Mouse (Mus musculus) naive thymus-derived CD4-positive, alpha-beta T cell, adult 2 months (primary cell): ENCODE results near the gene Atp5b.
"Not testable (repeated sequence)": the region's sequence is repeated elsewhere in the genome, so short reads cannot be mapped to it uniquely, and the experiment has no call there.

Source experiments
- DNase-seq: peaks from one replicate; pipeline ENCODE4 v3.0.0-alpha.2; 2011; ENCODE audit warnings: low read depth

Atp5b gene

GRCm38 (mm10) chr10:128070432-128070831 is 12.6 kb upstream of the Atp5b start:
- not testable (repeated sequence) for DNase-seq

DNA sequence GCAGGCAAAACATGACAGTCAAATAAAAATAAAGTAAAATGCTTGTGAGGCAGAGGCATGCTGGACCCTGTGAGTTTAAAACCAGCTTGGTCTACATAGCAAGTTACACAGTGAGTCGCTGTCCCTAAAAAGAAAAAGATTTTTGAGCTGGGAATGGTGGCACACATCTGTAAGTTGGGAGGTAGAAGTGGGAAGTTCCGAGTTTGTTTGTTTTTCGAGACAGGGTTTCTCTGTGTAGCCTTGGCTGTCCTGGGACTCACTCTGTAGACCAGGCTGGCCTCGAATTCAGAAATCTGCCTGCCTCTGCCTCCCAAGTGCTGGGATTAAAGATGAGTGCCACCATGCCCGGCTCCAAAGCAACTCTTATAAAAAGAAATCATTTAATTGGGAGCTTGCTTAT is 4.8 kb upstream of the Atp5b start:
- DNase-seq = not testable (repeated sequence)

DNA sequence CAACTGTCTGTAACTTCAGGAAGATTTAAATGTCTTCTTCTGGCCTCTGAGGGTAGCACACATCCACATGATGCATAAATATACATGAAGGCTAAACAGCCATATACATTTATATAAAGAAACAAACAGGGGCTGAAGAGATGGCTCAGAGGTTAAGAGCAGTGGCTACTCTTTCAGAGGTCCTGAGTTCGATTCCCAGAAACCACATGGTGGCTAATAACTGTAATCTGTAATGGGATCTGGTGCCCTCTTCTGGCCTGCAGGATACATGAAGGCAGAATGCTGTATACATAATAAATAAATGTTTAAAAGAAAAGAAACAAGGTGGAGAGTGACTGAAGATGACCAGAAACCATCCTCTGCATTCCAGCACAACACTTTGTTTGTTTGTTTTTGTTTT is 2.6 kb upstream of the Atp5b start:
- DNase-seq = peak; percentile 53

GRCm38 (mm10) chr10:128081807-128082476 is 1.1 kb upstream of the Atp5b start:
- no peak for DNase-seq

- no peak for DNase-seq
These were observed 630 bp upstream of the Atp5b start for GRCm38 (mm10) chr10:128082477-128082808.

- peak; percentile 35 for DNase-seq
These were observed 615 bp downstream of the Atp5b start for GRCm38 (mm10) chr10:128083688-128084087.

- no peak for DNase-seq
These were observed 1.1 kb downstream of the Atp5b start for GRCm38 (mm10) chr10:128084160-128084559.

DNA sequence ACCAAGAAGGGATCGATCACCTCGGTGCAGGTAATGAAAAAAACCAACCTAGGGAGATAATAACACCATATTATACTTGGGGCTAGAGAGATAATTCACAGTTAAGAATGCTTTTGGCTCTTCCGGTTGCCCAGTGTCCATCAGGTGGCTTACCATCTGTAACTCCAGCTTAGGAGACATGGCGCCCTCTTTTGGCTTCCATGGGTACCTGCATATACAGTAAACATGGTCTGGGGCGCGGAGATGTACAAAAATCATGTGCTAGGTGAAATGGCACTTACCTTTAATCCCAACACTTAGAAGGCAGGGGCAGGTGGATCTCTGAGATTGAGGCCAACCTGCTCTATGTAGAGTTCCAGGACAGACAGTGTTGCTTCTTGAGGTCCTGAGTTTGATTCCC is 3.3 kb downstream of the Atp5b start:
- DNase-seq = peak; percentile 70

- DNase-seq = not testable (repeated sequence)
These were observed 4.1 kb downstream of the Atp5b start for GRCm38 (mm10) chr10:128087216-128087615.

- DNase-seq = no peak
These were observed 5.1 kb downstream of the Atp5b start for GRCm38 (mm10) chr10:128088181-128088580.

DNA sequence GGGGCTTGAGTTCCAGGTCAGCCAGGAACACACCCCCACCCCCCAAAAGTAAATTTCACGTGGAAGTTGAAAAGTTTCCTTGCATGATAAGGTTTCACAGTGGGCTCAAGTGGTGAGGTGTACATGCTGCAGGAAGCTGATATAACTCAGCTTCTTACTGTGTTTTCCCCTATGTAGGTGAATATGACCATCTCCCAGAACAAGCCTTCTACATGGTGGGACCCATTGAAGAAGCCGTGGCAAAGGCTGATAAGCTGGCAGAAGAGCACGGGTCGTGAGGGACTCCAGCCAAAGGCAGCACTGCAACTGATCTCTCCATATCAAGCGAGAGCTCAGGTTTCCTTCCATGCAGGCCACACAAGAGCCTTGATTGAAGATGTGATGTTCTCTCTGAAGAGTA is 6.8 kb downstream of the Atp5b start:
- DNase-seq = no peak

GRCm38 (mm10) chr10:128090651-128091563 is 7.8 kb downstream of the Atp5b start:
- DNase-seq = peak; percentile 96

DNA sequence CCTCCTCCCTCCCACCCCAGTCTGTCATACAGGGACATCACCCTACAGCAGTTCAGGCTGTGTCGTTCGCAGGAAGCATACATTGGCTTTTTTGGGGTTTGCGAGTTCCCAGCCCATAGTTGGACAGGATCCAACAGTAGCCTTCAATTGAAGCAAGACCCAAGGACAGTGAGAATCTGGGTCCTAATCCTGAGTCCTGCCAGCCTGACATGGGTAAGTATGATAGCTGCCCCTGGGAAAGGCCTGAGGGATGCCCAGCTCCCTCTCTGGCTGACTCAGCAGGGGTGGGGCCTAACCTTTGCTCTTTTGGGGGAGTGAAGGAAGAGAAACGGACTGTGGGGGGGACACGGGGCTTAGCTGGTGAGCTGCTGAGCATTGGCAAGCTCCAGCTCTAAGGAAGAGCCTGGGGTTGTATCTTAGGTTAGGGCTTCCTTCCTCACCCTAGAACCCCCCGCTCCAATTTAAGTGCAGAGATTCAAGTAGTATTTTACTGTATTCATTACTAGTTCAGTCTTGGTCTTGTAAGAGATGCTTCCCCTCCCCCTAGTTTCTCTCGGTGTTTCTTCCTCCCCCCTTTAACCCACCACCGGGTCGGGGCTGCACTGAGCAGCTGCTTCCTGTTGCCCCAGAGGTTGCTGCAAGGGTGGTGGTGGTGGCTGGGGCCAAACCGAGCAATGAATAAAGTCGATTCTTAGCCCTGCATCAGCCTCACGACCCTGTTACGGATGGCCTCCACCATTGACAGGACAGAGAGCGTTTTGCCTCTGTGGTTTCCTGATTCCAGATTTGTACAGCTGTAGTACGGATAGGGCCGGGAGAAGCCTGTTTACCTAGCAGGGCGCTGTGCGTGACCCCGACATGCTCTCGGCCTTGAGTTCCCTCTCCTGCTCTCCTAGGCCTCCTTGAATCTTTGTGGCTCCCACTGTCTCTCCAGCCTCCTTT is 8.8 kb downstream of the Atp5b start, which contains the start of gene Baz2a:
Baz2a (plus strand) TSS at position 14 of the 942 bp plus-strand sequence.
- DNase-seq = peak; percentile 84

GRCm38 (mm10) chr10:128092506-128093495 is 9.7 kb downstream of the Atp5b start:
- DNase-seq = peak; percentile 73

DNA sequence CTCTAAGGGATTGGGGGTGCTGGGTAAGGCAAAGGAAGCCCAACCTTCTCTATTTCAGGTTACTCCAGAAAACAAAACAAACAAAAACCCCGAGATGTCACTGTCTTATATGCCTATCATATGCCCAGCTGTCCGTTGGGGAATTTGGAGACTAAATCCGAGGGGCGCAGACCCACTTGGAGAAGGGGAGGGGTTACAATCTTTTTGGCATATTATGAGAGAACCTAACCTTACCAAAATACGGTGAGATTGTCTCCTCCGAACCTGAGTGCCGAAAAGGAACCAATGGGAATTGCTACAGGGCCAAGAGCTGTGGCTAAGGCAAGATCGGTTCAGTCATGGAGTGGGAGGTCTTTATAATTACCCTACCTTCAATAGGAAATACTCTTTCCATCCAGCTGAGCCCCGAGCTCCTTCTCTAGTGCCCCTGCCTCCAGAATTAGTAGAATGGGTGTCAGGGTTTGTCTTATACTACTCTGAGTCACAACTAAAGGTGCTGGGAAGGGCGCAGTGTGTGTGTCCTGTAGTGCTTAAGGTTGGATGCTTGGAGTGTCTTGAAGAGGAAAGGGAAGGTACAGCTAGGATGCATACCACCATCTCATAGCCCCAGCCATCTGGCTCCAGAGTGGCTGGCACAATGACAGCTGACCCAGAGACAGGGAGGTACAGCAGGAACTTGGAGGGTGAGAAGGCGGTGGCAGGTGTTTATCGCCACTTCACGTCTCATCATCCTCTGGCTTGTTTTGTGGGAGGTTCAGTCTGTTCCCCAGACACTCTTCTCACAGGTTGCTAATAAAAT is 10.6 kb downstream of the Atp5b start:
- DNase-seq = peak; percentile 55

GRCm38 (mm10) chr10:128094340-128094968 is 11.4 kb downstream of the Atp5b start:
- DNase-seq = peak; percentile 93

GRCm38 (mm10) chr10:128095003-128095636 is 12.0 kb downstream of the Atp5b start:
- no peak for DNase-seq

- no peak for DNase-seq
These were observed 13.2 kb downstream of the Atp5b start for GRCm38 (mm10) chr10:128096313-128096692.
